Mouse (Mus musculus) embryonic facial prominence, embryonic 14.5 days (tissue): ENCODE results near the gene Dbnl. TPM values are rescaled to one million over a fixed set of nuclear protein-coding genes. Genes with fewer than 3 reads are reported as not detected.
A peak's percentile ranks its signal among the peaks of the same experiment; 100 is the strongest.

Source experiments
- ATAC-seq: fragments of 200-750 bp; cut with Nextera tagmentation; 2 replicates; pipeline ENCODE4 v1.8.0; 2017; ENCODE audit warnings: low read depth, moderate number of reproducible peaks, moderate TSS enrichment
- DNase-seq: peaks from one replicate; pipeline ENCODE4 v3.0.0-alpha.2; 2015; ENCODE audit warnings: low spot score
- H3K27ac ChIP-seq: fragments of 300-500 bp; sonication (generic); replicated peaks from 2 replicates; pipeline ENCODE4 v1.5.1; 2014; ENCODE audit warnings: low read depth, mild to moderate bottlenecking, low read length, moderate library complexity
- H3K27me3 ChIP-seq: fragments of 300-500 bp; sonication (generic); replicated peaks from 2 replicates; pipeline ENCODE4 v1.6.1; 2014; ENCODE audit warnings: low read length; ENCODE audit not compliant: control insufficient read depth, insufficient read depth
- H3K36me3 ChIP-seq: fragments of 300-500 bp; sonication (generic); 2 replicates; pipeline ENCODE4 v1.6.1; 2014; ENCODE audit warnings: low read length, mixed read lengths; ENCODE audit not compliant: control insufficient read depth, insufficient read depth
- H3K4me1 ChIP-seq: fragments of 300-500 bp; sonication (generic); 2 replicates; pipeline ENCODE4 v1.6.1; 2014; ENCODE audit warnings: antibody characterized with exemption, low read length; ENCODE audit not compliant: control insufficient read depth, insufficient read depth
- H3K4me2 ChIP-seq: fragments of 300-500 bp; sonication (generic); 2 replicates; pipeline ENCODE4 v1.6.1; 2014; ENCODE audit warnings: low read depth, mild to moderate bottlenecking, low read length, moderate library complexity, mixed read lengths
- H3K4me3 ChIP-seq: fragments of 300-500 bp; sonication (generic); 2 replicates; pipeline ENCODE4 v1.5.1; 2014; ENCODE audit warnings: low read depth, mild to moderate bottlenecking, low read length
- H3K9ac ChIP-seq: fragments of 300-500 bp; sonication (generic); 2 replicates; pipeline ENCODE4 v1.6.1; 2014; ENCODE audit warnings: low read depth, mild to moderate bottlenecking, low read length, moderate library complexity, mixed read lengths
- H3K9me3 ChIP-seq: fragments of 300-500 bp; sonication (generic); 2 replicates; pipeline ENCODE4 v1.6.1; 2016; ENCODE audit warnings: low read length; ENCODE audit not compliant: control insufficient read depth
- WGBS: fragments of 180-500 bp; shearing (Covaris S2); extraction: QIAGEN DNeasy Blood & Tissue Kit; methylation state at CpG from one replicate; pipeline ENCODE4 v1.1.7; 2014; 5-methylcytosine and 5-hydroxymethylcytosine counted together
- polyA plus RNA-seq: library from polyadenylated mRNA; unstranded; fragments of >200 nt; fragmentation: Nextera tagmentation; extraction: Ambion mirVana; gene quantifications from 2 replicates; pipeline ENCODE4 v1.2.1, GENCODE M21; 2014

Gene Dbnl
- polyA plus RNA-seq = 82.5 and 102 TPM in 2 replicates

GRCm38 (mm10) chr11:5788056-5789014, at the start of gene Dbnl:
Gene Dbnl (plus strand): TSS chr11:5788488.
- Histone ChIP-seq H3K9ac (peak within 1 kb of the TSS; percentile 85), H3K4me1 (peaks cover 21% of the 10 kb centered on the region), H3K27me3 (no peaks in the 10 kb centered on the region), H3K4me3 (peak within 1 kb of the TSS; percentile 88), H3K9me3 (no peaks in the 10 kb centered on the region), H3K36me3 (peaks cover 18% of the 10 kb centered on the region), H3K4me2 (peak within 1 kb of the TSS; percentile 89), H3K27ac (peak within 1 kb of the TSS; percentile 94)
- 1% methylated on average over 56 of the region's 74 CpGs for WGBS
- ATAC-seq (peak; percentile 97), DNase-seq (peak; percentile 98)

- no peaks in the 10 kb centered on the region for H3K36me3 ChIP-seq
- no peak overlapping the region for H3K4me3 ChIP-seq
- no peaks in the 10 kb centered on the region for H3K9me3 ChIP-seq
- no peak overlapping the region for H3K9ac ChIP-seq
- H3K27ac ChIP-seq = no peak overlapping the region
- H3K27me3 ChIP-seq = no peaks in the 10 kb centered on the region
- H3K4me2 ChIP-seq = no peak overlapping the region; the same call in 1 of the 2 replicates
- DNase-seq (no peak), ATAC-seq (no peak)
- H3K4me1 ChIP-seq = peaks cover 5% of the 10 kb centered on the region; the same call in 1 of the 2 replicates
- WGBS = 72% methylated on average over 5 of the region's 5 CpGs
These were observed 49.2 kb upstream of the Dbnl start for GRCm38 (mm10) chr11:5738888-5739632.

- H3K9me3 ChIP-seq = no peaks in the 10 kb centered on the region
- H3K4me2 ChIP-seq = peak overlapping the region; percentile 75
- 44% methylated on average over 3 of the region's 3 CpGs for WGBS
- H3K27ac ChIP-seq = no peak overlapping the region
- 0 out of 2 replicates have a peak overlapping the region, but pooled peaks have one; percentile 98 for H3K9ac ChIP-seq
- no peaks in the 10 kb centered on the region for H3K27me3 ChIP-seq
- peak overlapping the region; percentile 86 for H3K4me3 ChIP-seq
- no peak for DNase-seq
- no peaks in the 10 kb centered on the region for H3K36me3 ChIP-seq
- H3K4me1 ChIP-seq = peaks cover 5% of the 10 kb centered on the region; the same call in 1 of the 2 replicates
- ATAC-seq = no peak
These were observed 48.4 kb upstream of the Dbnl start for GRCm38 (mm10) chr11:5739846-5740245.

- H3K27ac ChIP-seq = peak overlapping the region; percentile 87
- H3K4me2 ChIP-seq = peak overlapping the region; percentile 75
- DNase-seq = peak; percentile 29
- no peaks in the 10 kb centered on the region for H3K27me3 ChIP-seq
- WGBS = under 1% methylated on average over 22 of the region's 26 CpGs
- peaks cover 5% of the 10 kb centered on the region; the same call in 1 of the 2 replicates for H3K4me1 ChIP-seq
- H3K36me3 ChIP-seq = no peaks in the 10 kb centered on the region
- H3K9me3 ChIP-seq = no peaks in the 10 kb centered on the region
- ATAC-seq = peak; percentile 75
- peak overlapping the region; percentile 98 for H3K9ac ChIP-seq
- peak overlapping the region; percentile 86 for H3K4me3 ChIP-seq
These were observed 47.7 kb upstream of the Dbnl start for GRCm38 (mm10) chr11:5740599-5740964.

- H3K27me3 ChIP-seq = no peaks in the 10 kb centered on the region
- DNase-seq = peak; percentile 84
- H3K4me2 ChIP-seq = peak overlapping the region; percentile 75
- no peaks in the 10 kb centered on the region for H3K9me3 ChIP-seq
- peak; percentile 96 for ATAC-seq
- 0% methylated on average over 18 of the region's 50 CpGs for WGBS
- H3K4me3 ChIP-seq = peak overlapping the region; percentile 86
- peak overlapping the region; percentile 87 for H3K27ac ChIP-seq
- peak overlapping the region; percentile 98 for H3K9ac ChIP-seq
- no peaks in the 10 kb centered on the region for H3K36me3 ChIP-seq
- H3K4me1 ChIP-seq = peaks cover 5% of the 10 kb centered on the region; the same call in 1 of the 2 replicates
These were observed 47.2 kb upstream of the Dbnl start for GRCm38 (mm10) chr11:5740965-5741627.

GRCm38 (mm10) chr11:5742106-5742505, 46.2 kb upstream of the Dbnl start:
- no peak overlapping the region for H3K27ac ChIP-seq
- DNase-seq (no peak), ATAC-seq (no peak)
- no peak overlapping the region for H3K4me2 ChIP-seq
- H3K27me3 ChIP-seq = no peaks in the 10 kb centered on the region
- H3K9ac ChIP-seq = no peak overlapping the region
- no peaks in the 10 kb centered on the region for H3K9me3 ChIP-seq
- WGBS = 73% methylated on average over 7 of the region's 7 CpGs
- H3K4me3 ChIP-seq = no peak overlapping the region
- H3K36me3 ChIP-seq = no peaks in the 10 kb centered on the region
- H3K4me1 ChIP-seq = peaks cover 5% of the 10 kb centered on the region; the same call in 1 of the 2 replicates

- H3K27ac ChIP-seq = no peak overlapping the region
- 76% methylated on average over 2 of the region's 2 CpGs for WGBS
- no peaks in the 10 kb centered on the region for H3K27me3 ChIP-seq
- DNase-seq = no peak
- H3K4me2 ChIP-seq = no peak overlapping the region
- H3K36me3 ChIP-seq = no peaks in the 10 kb centered on the region
- peaks cover 1% of the 10 kb centered on the region; the same call in 1 of the 2 replicates for H3K4me1 ChIP-seq
- H3K9me3 ChIP-seq = no peaks in the 10 kb centered on the region
- no peak overlapping the region for H3K9ac ChIP-seq
- H3K4me3 ChIP-seq = no peak overlapping the region
- ATAC-seq = no peak
These were observed 43.3 kb upstream of the Dbnl start for GRCm38 (mm10) chr11:5744951-5745350.

- no peak overlapping the region for H3K4me3 ChIP-seq
- no peaks in the 10 kb centered on the region for H3K4me1 ChIP-seq
- no peak overlapping the region for H3K27ac ChIP-seq
- H3K36me3 ChIP-seq = 0 out of 2 replicates have a peak, but pooled peaks cover 10% of the 10 kb centered on the region
- H3K27me3 ChIP-seq = no peaks in the 10 kb centered on the region
- peaks cover 8% of the 10 kb centered on the region; the same call in 1 of the 2 replicates for H3K9me3 ChIP-seq
- no peak overlapping the region for H3K4me2 ChIP-seq
- ATAC-seq (no peak), DNase-seq (no peak)
- H3K9ac ChIP-seq = no peak overlapping the region
- 83% methylated on average over 2 of the region's 2 CpGs for WGBS
These were observed 34.5 kb upstream of the Dbnl start for GRCm38 (mm10) chr11:5753755-5754154.
